Mouse (Mus musculus): ENCODE data around the gene Olfr263. TPM values are rescaled to one million over a fixed set of nuclear protein-coding genes. Genes with fewer than 3 reads are reported as not detected.

The Olfr263 gene
- polyA plus RNA-seq, 1 experiment from 2014 or later: not detected

DNA sequence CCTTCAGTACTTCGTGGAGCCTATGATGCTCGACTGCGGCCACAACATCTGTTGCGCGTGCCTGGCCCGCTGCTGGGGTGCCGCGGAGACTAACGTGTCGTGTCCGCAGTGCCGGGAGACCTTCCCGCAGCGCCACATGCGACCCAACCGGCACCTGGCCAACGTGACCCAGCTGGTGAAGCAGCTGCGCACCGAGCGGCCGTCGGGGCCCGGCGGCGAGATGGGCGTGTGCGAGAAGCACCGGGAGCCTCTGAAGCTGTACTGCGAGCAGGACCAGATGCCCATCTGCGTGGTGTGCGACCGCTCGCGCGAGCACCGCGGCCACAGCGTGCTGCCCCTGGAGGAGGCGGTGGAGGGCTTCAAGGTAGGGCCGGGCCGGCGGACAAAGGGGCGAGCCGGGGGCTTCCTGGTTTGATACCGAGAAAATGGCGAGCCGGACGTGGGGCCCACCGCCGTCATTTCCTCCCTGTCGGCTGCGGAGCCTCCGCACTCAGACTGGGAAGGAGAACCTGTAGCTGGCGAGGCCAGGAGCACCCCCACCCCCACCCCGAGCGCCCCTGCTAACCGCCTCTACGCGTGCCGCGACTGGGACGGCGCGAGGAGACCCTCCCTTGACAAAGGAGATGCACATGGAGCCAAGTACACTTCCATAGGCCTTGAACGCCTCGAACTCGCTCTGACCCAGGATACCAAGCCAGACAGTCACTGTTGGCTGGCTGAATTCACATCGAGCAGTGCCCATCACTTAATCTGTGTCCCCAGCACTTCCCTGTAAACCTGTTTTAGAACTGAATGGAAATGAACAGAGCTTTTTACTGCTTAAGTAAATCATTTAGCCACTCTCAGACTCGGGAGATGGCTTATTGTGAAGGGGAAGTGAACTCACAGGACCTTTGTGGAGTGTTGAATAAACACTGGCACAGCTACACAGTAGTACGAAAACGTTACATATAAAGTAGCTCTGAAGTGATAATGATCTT lies 51.4 kb downstream of the Olfr263 start:
- DNase-seq (peak; percentile 74), ATAC-seq (ENCODE audit: low FRiP score, low TSS enrichment) (peak; percentile 43)
- peaks cover 38% of the 10 kb centered on the region for H3K36me3 ChIP-seq (ENCODE audit: control insufficient read depth, insufficient read depth, low read length)
- peak overlapping the region; percentile 77 for H3K9ac ChIP-seq (replicated peaks; ENCODE audit: low read length)
- H3K4me3 ChIP-seq (replicated peaks; ENCODE audit: low read depth, low read length): peak overlapping the region; percentile 99
- H3K9me3 ChIP-seq (ENCODE audit: control insufficient read depth, low read length): no peaks in the 10 kb centered on the region
- H3K27ac ChIP-seq (replicated peaks; ENCODE audit: low read depth, low read length): peak overlapping the region; percentile 91
- H3K27me3 ChIP-seq (ENCODE audit: control insufficient read depth, insufficient read depth, low read length): no peaks in the 10 kb centered on the region
- H3K4me1 ChIP-seq (ENCODE audit: control insufficient read depth, insufficient read depth, low read length): peaks cover 19% of the 10 kb centered on the region
- WGBS: 1% methylated on average over 71 of the region's 71 CpGs
- peak overlapping the region; percentile 73 for H3K4me2 ChIP-seq (ENCODE audit: low read length)

DNA sequence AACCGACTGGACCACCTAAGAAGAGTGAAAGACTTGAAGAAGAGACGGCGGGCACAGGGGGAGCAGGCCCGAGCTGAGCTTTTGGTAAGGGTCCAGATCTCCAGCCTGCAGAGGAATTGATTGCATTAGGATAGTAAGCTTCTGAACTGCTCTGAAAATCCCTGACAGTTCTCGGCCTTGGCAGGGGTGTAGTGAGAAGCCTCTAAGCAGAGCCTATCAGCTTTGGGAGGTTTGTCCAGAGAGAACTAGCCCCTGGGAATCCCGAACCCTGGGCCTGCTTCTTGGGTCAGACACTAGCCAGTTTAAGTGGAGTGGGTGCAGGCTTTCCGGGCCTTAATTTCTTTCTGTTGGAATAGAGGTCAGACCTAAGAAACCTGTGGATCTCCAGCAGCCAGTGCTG lies 52.6 kb downstream of the Olfr263 start:
- 69% methylated on average over 7 of the region's 7 CpGs for WGBS
- Histone ChIP-seq H3K27me3 (ENCODE audit: control insufficient read depth, insufficient read depth, low read length) (no peaks in the 10 kb centered on the region), H3K4me2 (ENCODE audit: low read length) (peak overlapping the region; percentile 73), H3K9me3 (ENCODE audit: control insufficient read depth, low read length) (no peaks in the 10 kb centered on the region), H3K36me3 (ENCODE audit: control insufficient read depth, insufficient read depth, low read length) (peaks cover 49% of the 10 kb centered on the region), H3K4me1 (ENCODE audit: control insufficient read depth, insufficient read depth, low read length) (peaks cover 19% of the 10 kb centered on the region), H3K9ac (replicated peaks; ENCODE audit: low read length) (peak overlapping the region; percentile 77; the same call in 1 of the 2 replicates), H3K27ac (replicated peaks; ENCODE audit: low read depth, low read length) (no peak overlapping the region), H3K4me3 (replicated peaks; ENCODE audit: low read depth, low read length) (peak overlapping the region; percentile 99)
- ATAC-seq (ENCODE audit: low FRiP score, low TSS enrichment): no peak
- no peak for DNase-seq

DNA sequence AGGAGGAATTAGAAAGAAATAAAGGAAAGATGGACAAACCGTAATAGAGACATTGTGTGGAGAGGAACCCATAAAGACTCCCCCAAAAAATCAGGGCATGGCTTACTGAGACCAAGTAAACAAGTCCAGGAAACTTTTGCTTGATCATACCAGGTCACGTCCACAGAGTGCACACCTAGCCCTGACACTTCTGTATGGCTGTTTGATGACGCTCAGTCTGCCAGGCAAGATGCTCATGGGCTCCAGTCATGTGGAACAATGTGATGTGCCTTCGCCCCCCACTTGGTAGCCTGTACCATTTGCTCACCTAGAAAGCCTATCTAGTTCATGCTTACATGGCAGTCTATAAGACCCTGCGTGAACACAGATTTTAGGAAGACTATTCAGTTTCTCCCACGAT lies 53.6 kb downstream of the Olfr263 start:
- peaks cover 19% of the 10 kb centered on the region for H3K4me1 ChIP-seq (ENCODE audit: control insufficient read depth, insufficient read depth, low read length)
- H3K27me3 ChIP-seq (ENCODE audit: control insufficient read depth, insufficient read depth, low read length): no peaks in the 10 kb centered on the region
- 96% methylated on average over 6 of the region's 6 CpGs for WGBS
- DNase-seq (no peak), ATAC-seq (ENCODE audit: low FRiP score, low TSS enrichment) (no peak)
- H3K27ac ChIP-seq (replicated peaks; ENCODE audit: low read depth, low read length): no peak overlapping the region
- no peak overlapping the region for H3K9ac ChIP-seq (replicated peaks; ENCODE audit: low read length)
- H3K9me3 ChIP-seq (ENCODE audit: control insufficient read depth, low read length): no peaks in the 10 kb centered on the region
- H3K36me3 ChIP-seq (ENCODE audit: control insufficient read depth, insufficient read depth, low read length): peaks cover 59% of the 10 kb centered on the region
- H3K4me3 ChIP-seq (replicated peaks; ENCODE audit: low read depth, low read length): no peak overlapping the region
- H3K4me2 ChIP-seq (ENCODE audit: low read length): no peak overlapping the region

DNA sequence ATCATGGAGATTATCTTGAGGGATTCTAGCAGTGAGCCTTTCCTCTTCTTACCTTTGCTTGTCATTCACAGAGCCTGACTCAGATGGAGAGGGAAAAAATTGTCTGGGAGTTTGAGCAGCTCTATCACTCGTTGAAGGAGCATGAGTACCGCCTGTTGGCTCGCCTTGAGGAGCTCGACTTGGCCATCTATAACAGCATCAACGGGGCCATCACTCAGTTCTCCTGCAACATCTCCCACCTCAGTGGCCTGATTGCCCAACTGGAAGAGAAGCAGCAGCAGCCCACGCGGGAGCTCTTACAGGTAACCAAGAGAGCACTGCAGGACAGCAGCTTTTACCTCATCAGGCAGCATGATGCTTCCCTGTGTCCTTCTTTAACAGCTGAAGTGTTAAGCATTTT lies 54.2 kb downstream of the Olfr263 start:
- no peak for DNase-seq
- Histone ChIP-seq H3K4me2 (ENCODE audit: low read length) (no peak overlapping the region), H3K27me3 (ENCODE audit: control insufficient read depth, insufficient read depth, low read length) (no peaks in the 10 kb centered on the region), H3K4me1 (ENCODE audit: control insufficient read depth, insufficient read depth, low read length) (peaks cover 18% of the 10 kb centered on the region), H3K27ac (replicated peaks; ENCODE audit: low read depth, low read length) (no peak overlapping the region), H3K4me3 (replicated peaks; ENCODE audit: low read depth, low read length) (no peak overlapping the region), H3K9me3 (ENCODE audit: control insufficient read depth, low read length) (no peaks in the 10 kb centered on the region), H3K36me3 (ENCODE audit: control insufficient read depth, insufficient read depth, low read length) (peaks cover 65% of the 10 kb centered on the region), H3K9ac (replicated peaks; ENCODE audit: low read length) (no peak overlapping the region)
- no peak for ATAC-seq (ENCODE audit: low FRiP score, low TSS enrichment)
- 97% methylated on average over 7 of the region's 7 CpGs for WGBS

DNA sequence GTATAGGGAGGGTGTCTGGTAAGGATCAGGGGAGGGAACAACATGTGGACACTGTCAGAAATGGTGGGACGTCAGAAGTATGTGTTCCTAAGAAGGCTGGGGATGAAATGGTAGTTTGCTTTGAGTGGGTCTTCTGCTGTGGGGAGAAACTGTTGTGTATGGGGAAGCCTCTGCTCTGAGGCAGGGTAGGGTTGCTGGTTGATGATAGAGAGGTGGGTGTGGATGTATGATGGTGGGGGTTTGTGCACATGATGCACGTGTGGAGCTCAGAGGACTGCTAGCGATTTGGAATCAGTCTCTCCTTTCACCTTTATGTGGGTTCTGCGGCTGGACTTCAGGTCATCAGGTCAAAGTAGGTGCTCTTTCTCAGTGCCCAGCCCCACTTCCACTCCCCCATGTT lies 56.1 kb downstream of the Olfr263 start:
- H3K4me2 ChIP-seq (ENCODE audit: low read length): no peak overlapping the region
- H3K27ac ChIP-seq (replicated peaks; ENCODE audit: low read depth, low read length): no peak overlapping the region
- no peak for ATAC-seq (ENCODE audit: low FRiP score, low TSS enrichment)
- DNase-seq: no peak
- H3K9ac ChIP-seq (replicated peaks; ENCODE audit: low read length): no peak overlapping the region
- H3K4me1 ChIP-seq (ENCODE audit: control insufficient read depth, insufficient read depth, low read length): peaks cover 12% of the 10 kb centered on the region
- WGBS: 93% methylated on average over 4 of the region's 4 CpGs
- H3K27me3 ChIP-seq (ENCODE audit: control insufficient read depth, insufficient read depth, low read length): no peaks in the 10 kb centered on the region
- no peaks in the 10 kb centered on the region for H3K9me3 ChIP-seq (ENCODE audit: control insufficient read depth, low read length)
- peaks cover 84% of the 10 kb centered on the region for H3K36me3 ChIP-seq (ENCODE audit: control insufficient read depth, insufficient read depth, low read length)
- no peak overlapping the region for H3K4me3 ChIP-seq (replicated peaks; ENCODE audit: low read depth, low read length)

Other genes starting within 250 kb of the Olfr263 start
- not detected in 2 replicates for gene Olfr1370, start 54.7 kb upstream of the Olfr263 start, polyA plus RNA-seq (2014; fragmentation: Nextera tagmentation; extraction: Ambion mirVana)
- gene Olfr1369-ps1, start 18.2 kb upstream of the Olfr263 start, polyA plus RNA-seq (2014; fragmentation: Nextera tagmentation; extraction: Ambion mirVana): not detected in 2 replicates
- not detected in 2 replicates for gene Olfr1368, start 16.2 kb downstream of the Olfr263 start, polyA plus RNA-seq (2014; fragmentation: Nextera tagmentation; extraction: Ambion mirVana)
- 78.2 and 84.3 TPM in 2 replicates for gene Trim27, start 49.8 kb downstream of the Olfr263 start, polyA plus RNA-seq (2014; fragmentation: Nextera tagmentation; extraction: Ambion mirVana)
- not detected in 2 replicates for gene Gpx5, start 163.1 kb downstream of the Olfr263 start, polyA plus RNA-seq (2014; fragmentation: Nextera tagmentation; extraction: Ambion mirVana)
- gene Gpx6, start 182.5 kb downstream of the Olfr263 start, polyA plus RNA-seq (2014; fragmentation: Nextera tagmentation; extraction: Ambion mirVana): not detected in 2 replicates
- gene Olfr1367, start 217.3 kb downstream of the Olfr263 start, polyA plus RNA-seq (2014; fragmentation: Nextera tagmentation; extraction: Ambion mirVana): not detected in 2 replicates
- gene Zscan12, start 233.2 kb downstream of the Olfr263 start, polyA plus RNA-seq (2014; fragmentation: Nextera tagmentation; extraction: Ambion mirVana): 11.8 and 15.9 TPM in 2 replicates